In genomic region chr15:102722500-102722931, GRCm38 (mm10) we compare ENCODE assay signal across 8 mouse cellular contexts. TPM values are rescaled to one million over a fixed set of nuclear protein-coding genes. Genes with fewer than 3 reads are reported as not detected.
DNase-seq lines count a peak whose midpoint lies in the region; ATAC-seq and TF ChIP-seq lines count a peak whose summit lies in the region.

No protein-coding gene starts in this region.

- H3K27me3 ChIP-seq in testis, adult 2 months (ENCODE audit: control insufficient read depth, insufficient read depth, low read length), result no peaks in the 10 kb centered on the region
- no peaks in the 10 kb centered on the region for H3K27me3 ChIP-seq in heart, postnatal 0 days (ENCODE audit: control insufficient read depth, insufficient read depth, low read length)
- H3K27me3 ChIP-seq in stomach, embryonic 14.5 days (ENCODE audit: control insufficient read depth, insufficient read depth, low read length), result no peaks in the 10 kb centered on the region

- H3K4me3 ChIP-seq in testis, adult 2 months (ENCODE audit: control insufficient read depth, low read depth, low read length), result peak overlapping the region; percentile 89
- peak overlapping the region; percentile 79 for H3K4me3 ChIP-seq in heart, postnatal 0 days (ENCODE audit: low read depth, low read length)
- H3K4me3 ChIP-seq in stomach, embryonic 14.5 days (ENCODE audit: low read depth, low read length), result peak overlapping the region; percentile 69

- no peaks in the 10 kb centered on the region for H3K9me3 ChIP-seq in heart, postnatal 0 days (replicated peaks; ENCODE audit: control insufficient read depth, low read length)
- no peaks in the 10 kb centered on the region for H3K9me3 ChIP-seq in stomach, embryonic 14.5 days (ENCODE audit: control insufficient read depth, low read depth, low read length)

- peak overlapping the region; percentile 39 for H3K27ac ChIP-seq in testis, adult 2 months (ENCODE audit: control insufficient read depth, insufficient read depth, low read depth, low read length)
- H3K27ac ChIP-seq in heart, postnatal 0 days (ENCODE audit: low read depth), result peak overlapping the region; percentile 97
- H3K27ac ChIP-seq in stomach, embryonic 14.5 days (ENCODE audit: low read length), result peak overlapping the region; percentile 55; the same call in 1 of the 2 replicates

- H3K9ac ChIP-seq in heart, postnatal 0 days (replicated peaks; ENCODE audit: low read depth, low read length), result no peak overlapping the region
- 0 out of 2 replicates have a peak overlapping the region, but pooled peaks have one; percentile 2 for H3K9ac ChIP-seq in stomach, embryonic 14.5 days (replicated peaks; ENCODE audit: low read depth, low read length)

- peak; percentile 72 for ATAC-seq in heart, postnatal 0 days (ENCODE audit: insufficient read depth, low read depth)
- ATAC-seq in stomach, embryonic 14.5 days (ENCODE audit: insufficient number of reproducible peaks, insufficient read depth, low FRiP score, low read depth), result peak; percentile 46

- peaks cover 3% of the 10 kb centered on the region; the same call in 1 of the 2 replicates for H3K4me1 ChIP-seq in testis, adult 2 months (ENCODE audit: control insufficient read depth, insufficient read depth, low read length)
- H3K4me1 ChIP-seq in heart, postnatal 0 days (ENCODE audit: control insufficient read depth, insufficient read depth), result peaks cover 16% of the 10 kb centered on the region
- peaks cover 8% of the 10 kb centered on the region for H3K4me1 ChIP-seq in stomach, embryonic 14.5 days (ENCODE audit: control insufficient read depth, insufficient read depth, low read length)

- no peak for TF ChIP-seq CTCF in testis, adult 2 months (IDR thresholded peaks at IDR 0.05; ENCODE audit: control insufficient read depth, insufficient read depth, insufficient replicate concordance, low read depth, low read length)
- no peak for TF ChIP-seq CTCF in heart, postnatal 0 days (IDR thresholded peaks at IDR 0.05; ENCODE audit: low read depth)

- 31% methylated on average over 4 of the region's 4 CpGs for WGBS in heart, postnatal 0 days
- WGBS in stomach, embryonic 14.5 days, result 50% methylated on average over 4 of the region's 4 CpGs

- peak overlapping the region; percentile 55 for H3K4me2 ChIP-seq in heart, postnatal 0 days (ENCODE audit: low read depth, low read length)
- peak overlapping the region; percentile 63 for H3K4me2 ChIP-seq in stomach, embryonic 14.5 days (replicated peaks; ENCODE audit: low read depth, low read length)

- no peak for DNase-seq in testis, postnatal 14 days (ENCODE audit: low spot score)
- peak; percentile 76 for DNase-seq in heart, postnatal 0 days (ENCODE audit: low spot score)
- DNase-seq in lung, adult 18-20 months, result peak; percentile 77 to 79
- no peak for DNase-seq in adrenal gland, postnatal 25 days
- no peak for DNase-seq in cerebellum, adult 8-10 months
- no peak for DNase-seq in right cerebral cortex, adult 2 months (ENCODE audit: low spot score in 2 of 2)

- TF ChIP-seq POLR2A in testis, adult 2 months (IDR thresholded peaks at IDR 0.05; ENCODE audit: control insufficient read depth, low read depth, low read length), result no peak

- H3K36me3 ChIP-seq in testis, adult 2 months (ENCODE audit: control insufficient read depth, insufficient read depth, low read length), result no peaks in the 10 kb centered on the region; the same call in 1 of the 2 replicates
- H3K36me3 ChIP-seq in heart, postnatal 0 days (replicated peaks; ENCODE audit: control insufficient read depth, insufficient read depth, low read length), result peaks cover 21% of the 10 kb centered on the region
- H3K36me3 ChIP-seq in stomach, embryonic 14.5 days (ENCODE audit: control insufficient read depth, insufficient read depth, low read length), result peaks cover 12% of the 10 kb centered on the region; the same call in 1 of the 2 replicates

- TF ChIP-seq EP300 in heart, postnatal 0 days (IDR thresholded peaks at IDR 0.05; ENCODE audit: low read depth), result peak; percentile 64; the same call in 1 of the 2 replicates

RNA-seq across cellular contexts. Expression of gene Calcoco1, which starts 0.5 kb away (rescaled TPM):
- 18.0 and 20.1 TPM in 2 replicates for polyA plus RNA-seq in testis, adult 2 months (2012; rRNA removed)
- total RNA-seq in heart, postnatal 0 days (2014; rRNA removed; ENCODE audit: low replicate concordance), result 85.9 and 89.5 TPM in 2 replicates
- polyA plus RNA-seq in heart, postnatal 0 days (2015; fragmentation: Nextera tagmentation; extraction: Ambion mirVana), result 80.7 and 82.9 TPM in 2 replicates
- polyA plus RNA-seq in stomach, embryonic 14.5 days (2014; fragmentation: Nextera tagmentation; extraction: Ambion mirVana), result 31.9 and 34.4 TPM in 2 replicates
- 105 and 147 TPM in 2 replicates for total RNA-seq in adrenal gland, postnatal 25 days (2021)

RNA-seq across cellular contexts. Expression of gene Atp5g2, which starts 50.4 kb away (rescaled TPM):
- polyA plus RNA-seq in testis, adult 2 months (2012; rRNA removed), result 53.6 and 70.7 TPM in 2 replicates
- 377 and 462 TPM in 2 replicates for total RNA-seq in heart, postnatal 0 days (2014; rRNA removed; ENCODE audit: low replicate concordance)
- 108 and 125 TPM in 2 replicates for polyA plus RNA-seq in heart, postnatal 0 days (2015; fragmentation: Nextera tagmentation; extraction: Ambion mirVana)
- 86.0 and 99.3 TPM in 2 replicates for polyA plus RNA-seq in stomach, embryonic 14.5 days (2014; fragmentation: Nextera tagmentation; extraction: Ambion mirVana)
- total RNA-seq in adrenal gland, postnatal 25 days (2021), result 13.8 and 32.0 TPM in 2 replicates

Comparison
In these comparisons a context has a peak if more than half of its experiments do, and no peak if none do; other contexts are left out.
1. H3K27ac ChIP-seq: peak in every context shown above with its lines; median percentile 97 in heart, postnatal 0 days; 55 in stomach, embryonic 14.5 days; 39 in testis, adult 2 months.
2. DNase-seq: peak in heart, postnatal 0 days (single experiment) and lung, adult 18-20 months (2 of 2); none in testis, postnatal 14 days (single experiment), adrenal gland, postnatal 25 days (single experiment), cerebellum, adult 8-10 months (single experiment) and right cerebral cortex, adult 2 months (0 of 2).
3. Peak in every context shown above with its lines, with median percentiles within 50 percentile points of each other: H3K4me3 ChIP-seq.